Mouse (Mus musculus) heart, postnatal 14 days (tissue): ENCODE data around the gene Gstp1. TPM values are rescaled to one million over a fixed set of nuclear protein-coding genes. Genes with fewer than 3 reads are reported as not detected.
"Not testable (repeated sequence)": the region's sequence is repeated elsewhere in the genome, so short reads cannot be mapped to it uniquely, and the experiment has no call there.

Source experiments
- DNase-seq, 2 experiments: peaks; one replicate each; pipeline ENCODE4 v3.0.0; 2021 to 2022
- intact Hi-C: fragments of 180-260 bp; cut with DNase I; formaldehyde crosslinking; loops from one replicate; pipeline ENCODE4 v1.15.1; 2025
- total RNA-seq, 2 experiments: library from RNA; stranded (reverse); gene quantifications; 2 replicates each; pipeline ENCODE4 v1.2.3; 2021

Gene Gstp1
- total RNA-seq, 2 experiments from 2014 or later: 257 to 271 TPM

DNA sequence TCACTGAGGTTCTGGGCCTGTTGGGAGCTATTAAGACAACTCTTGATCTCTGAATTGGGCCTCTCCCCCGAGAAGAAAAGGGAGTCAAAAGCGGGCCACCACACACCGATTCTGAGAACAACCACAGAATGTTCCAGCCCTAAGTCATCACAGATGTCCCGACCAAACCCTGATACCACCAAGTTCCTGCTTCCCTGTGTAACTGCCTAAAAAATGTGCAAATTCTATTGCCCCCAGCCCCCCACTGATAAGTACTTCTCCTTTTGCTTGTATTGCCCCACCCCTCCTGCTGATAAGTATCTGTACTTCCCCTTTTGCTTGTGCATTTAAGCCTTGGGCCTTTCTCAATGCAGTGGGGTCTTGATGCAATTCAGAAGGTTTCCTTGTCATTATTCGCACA, 6.3 kb upstream of the Gstp1 start:
- DNase-seq, intact Hi-C loops: not testable (repeated sequence)

DNA sequence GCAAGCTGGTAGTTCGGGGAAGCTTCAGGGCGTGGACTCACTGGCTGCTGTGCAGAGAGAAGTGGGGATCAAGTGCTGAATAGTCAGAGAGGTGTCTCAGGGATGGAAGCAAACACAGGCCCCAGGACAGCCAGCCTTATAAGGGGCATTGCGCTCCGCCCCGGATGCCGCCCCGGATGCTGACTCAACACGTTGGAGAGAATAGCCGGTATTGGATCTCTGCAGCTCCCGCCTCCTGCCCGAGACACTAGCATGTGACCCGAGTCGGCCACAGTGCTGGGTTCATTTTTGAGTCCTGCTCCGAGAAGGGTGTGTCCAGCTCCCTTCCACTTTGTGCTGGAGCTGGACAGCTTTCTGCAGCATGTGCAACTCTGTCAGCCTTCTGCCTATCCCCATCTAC, 4.3 kb upstream of the Gstp1 start:
- intact Hi-C loops: no loop called here
- DNase-seq: peak; percentile 49 to 54

DNA sequence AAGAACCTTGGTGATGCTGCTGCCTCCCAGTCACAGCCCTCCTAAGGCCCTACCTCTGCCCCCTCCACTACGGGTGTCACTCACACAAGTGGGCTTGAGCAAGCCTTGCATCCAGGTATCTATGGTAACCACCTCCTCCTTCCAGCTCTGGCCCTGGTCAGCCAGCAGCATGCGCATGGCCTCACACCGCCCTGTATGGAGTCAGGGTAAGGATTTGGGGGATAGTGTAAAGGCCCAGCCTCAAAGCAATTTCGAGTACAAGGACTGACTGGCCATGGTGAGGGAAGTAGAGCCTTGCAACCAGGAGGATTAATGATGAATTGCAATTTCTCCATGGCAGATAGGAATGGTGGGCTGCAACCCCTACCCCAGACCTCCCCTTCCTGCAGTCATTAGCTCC, 3.7 kb upstream of the Gstp1 start:
- intact Hi-C loops, DNase-seq: not testable (repeated sequence)

DNA sequence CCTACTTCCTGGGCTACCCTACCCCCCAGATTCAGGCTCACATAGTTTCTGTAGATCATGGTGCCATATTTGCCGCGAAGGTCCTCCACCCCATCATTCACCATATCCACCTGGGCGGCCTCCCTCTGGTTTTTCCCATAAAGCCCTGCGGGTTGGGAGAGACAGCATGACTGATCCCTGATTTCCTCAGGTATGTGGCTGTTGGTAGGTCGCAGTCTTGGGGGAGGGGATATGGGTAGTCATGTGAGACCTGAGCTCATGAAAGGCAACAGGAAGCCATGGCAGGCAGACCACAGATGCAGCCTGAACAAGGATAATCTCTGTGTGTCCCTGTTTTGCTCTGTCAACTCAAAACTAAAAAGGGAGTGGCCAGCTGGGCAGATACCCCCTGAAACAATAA, 3.2 kb upstream of the Gstp1 start:
- intact Hi-C loops, DNase-seq: not testable (repeated sequence)

DNA sequence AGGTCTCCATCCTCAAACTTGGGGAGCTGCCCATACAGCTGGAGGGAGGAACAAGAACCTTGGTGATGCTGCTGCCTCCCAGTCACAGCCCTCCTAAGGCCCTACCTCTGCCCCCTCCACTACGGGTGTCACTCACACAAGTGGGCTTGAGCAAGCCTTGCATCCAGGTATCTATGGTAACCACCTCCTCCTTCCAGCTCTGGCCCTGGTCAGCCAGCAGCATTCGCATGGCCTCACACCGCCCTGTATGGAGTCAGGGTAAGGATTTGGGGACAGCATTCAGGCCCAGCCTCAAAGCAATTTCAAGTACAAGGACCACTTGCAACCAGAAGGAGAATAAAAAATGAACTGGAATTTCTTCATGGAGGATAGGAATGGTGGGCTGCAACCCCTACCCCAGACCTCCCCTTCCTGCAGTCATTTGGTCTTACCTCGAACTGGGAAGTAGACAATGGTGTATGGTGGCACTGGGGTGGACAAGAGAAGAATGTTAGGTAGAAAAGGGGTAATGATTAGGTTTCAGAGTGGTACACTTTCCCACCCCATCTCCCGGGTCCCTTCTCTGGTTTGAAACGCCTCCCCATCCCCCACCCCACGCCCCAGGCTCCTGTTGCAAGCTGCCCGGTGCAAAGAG, 514 bp downstream of the Gstp1 start:
- intact Hi-C loops, DNase-seq: not testable (repeated sequence)

DNA sequence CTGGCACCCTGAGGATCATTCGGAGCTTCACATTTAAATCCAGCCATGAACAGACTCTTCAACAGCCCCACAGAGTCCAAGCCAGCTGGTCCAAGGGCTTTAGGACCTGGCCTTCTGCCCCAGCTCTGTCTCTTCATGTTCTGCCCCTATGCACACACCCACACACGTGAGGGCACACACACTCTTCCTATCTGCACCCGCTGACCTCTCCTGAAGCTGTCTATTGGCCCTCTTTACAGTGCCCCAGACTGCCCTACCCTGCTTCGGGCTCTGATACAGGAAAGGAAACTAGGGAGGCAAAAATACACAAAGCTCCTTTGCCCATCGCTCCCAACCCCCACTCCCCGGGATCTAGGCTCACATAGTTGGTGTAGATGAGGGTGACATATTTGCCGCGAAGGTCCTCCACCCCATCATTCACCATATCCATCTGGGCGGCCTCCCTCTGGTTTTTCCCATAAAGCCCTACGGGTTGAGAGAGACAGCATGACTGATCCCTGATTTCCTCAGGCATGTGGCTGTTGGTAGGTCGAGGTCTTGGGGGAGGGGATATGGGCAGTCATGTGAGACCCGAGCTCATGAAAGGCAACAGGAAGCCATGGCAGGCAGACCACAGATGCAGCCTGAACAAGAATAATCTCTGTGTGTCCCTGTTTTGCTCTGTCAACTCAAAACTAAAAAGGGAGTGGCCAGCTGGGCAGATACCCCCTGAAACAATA, 1.3 kb downstream of the Gstp1 start:
- intact Hi-C loops: no loop called here
- DNase-seq: no peak

DNA sequence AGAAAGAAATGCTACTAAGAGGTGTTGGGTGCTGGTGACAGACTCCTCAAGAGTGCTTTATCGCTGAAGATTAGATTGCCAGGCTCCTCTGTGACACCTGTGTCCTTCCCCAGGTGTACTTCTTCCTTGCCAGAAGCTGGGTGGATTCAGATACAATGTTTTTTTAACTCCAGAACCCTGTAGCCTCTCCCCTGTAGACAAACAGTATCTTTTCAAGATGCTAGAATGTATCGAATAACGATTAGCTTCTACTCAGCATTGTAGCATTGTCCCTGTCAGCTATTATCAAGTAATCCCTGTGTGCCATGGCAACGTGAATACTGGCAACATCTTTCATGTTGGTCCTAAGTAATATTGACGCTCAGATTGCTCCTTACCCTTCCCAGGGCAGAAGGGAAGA, 4.0 kb downstream of the Gstp1 start:
- DNase-seq: no peak
- intact Hi-C loops: no loop called here

DNA sequence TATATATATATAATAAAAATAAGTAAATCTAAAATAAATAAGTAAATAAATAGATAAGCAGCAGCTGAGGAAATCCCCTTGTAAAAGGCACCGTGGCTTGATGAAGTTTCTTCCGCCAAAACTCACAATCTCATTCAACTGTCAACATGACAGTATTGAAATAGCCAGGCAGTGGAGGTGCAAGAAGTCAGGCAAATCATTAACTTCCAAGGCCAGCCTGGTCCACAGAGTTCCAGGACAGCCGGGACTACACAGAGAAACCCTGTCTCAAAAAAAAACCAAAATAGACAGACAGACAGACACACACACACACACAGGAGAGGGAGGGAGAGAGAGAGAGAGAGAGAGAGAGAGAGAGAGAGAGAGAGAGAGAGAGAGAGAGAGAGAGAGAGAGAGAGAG, 4.5 kb downstream of the Gstp1 start:
- DNase-seq: no peak
- intact Hi-C loops: no loop called here

DNA sequence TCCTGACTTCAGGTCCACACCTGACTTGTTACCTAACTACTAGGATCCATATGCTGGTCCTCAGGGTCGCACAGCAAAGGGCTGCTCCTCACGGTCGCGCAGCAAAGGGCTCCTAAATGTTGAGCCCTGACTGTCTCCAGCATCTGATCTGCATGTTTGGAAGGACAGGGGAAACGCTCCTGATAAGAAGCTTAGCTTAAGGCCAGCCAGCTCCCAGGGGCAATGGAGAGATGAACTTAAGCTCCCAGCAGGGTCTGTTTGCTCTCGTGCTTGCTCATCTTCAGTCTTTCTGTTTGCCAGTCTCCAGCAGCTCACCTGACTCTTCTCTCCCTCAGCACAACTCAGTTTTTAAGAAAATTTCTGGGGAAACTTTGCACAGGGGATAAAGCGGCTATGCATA, 5.1 kb downstream of the Gstp1 start:
- DNase-seq: no peak
- intact Hi-C loops: no loop called here

DNA sequence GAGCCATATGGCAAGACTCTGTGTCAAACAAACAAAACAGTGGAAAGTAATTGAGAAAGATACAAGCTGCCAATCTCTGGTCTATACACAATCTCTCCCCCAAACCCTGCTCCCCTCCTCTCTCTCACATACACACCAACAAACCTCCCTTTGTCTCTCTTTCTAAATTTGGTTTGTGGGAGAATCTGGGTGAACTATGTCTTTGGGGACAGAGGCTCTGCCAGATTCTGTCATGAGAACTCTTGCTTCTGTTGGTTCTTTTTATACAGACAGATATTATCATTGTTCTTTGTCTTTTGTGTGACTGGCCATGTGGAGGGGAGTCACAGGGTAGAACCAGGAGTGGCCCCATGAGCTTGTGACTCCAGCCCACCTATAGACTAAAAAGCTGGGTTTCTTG, 10.2 kb downstream of the Gstp1 start:
- no peak for DNase-seq
- intact Hi-C loops: no loop called here

DNA sequence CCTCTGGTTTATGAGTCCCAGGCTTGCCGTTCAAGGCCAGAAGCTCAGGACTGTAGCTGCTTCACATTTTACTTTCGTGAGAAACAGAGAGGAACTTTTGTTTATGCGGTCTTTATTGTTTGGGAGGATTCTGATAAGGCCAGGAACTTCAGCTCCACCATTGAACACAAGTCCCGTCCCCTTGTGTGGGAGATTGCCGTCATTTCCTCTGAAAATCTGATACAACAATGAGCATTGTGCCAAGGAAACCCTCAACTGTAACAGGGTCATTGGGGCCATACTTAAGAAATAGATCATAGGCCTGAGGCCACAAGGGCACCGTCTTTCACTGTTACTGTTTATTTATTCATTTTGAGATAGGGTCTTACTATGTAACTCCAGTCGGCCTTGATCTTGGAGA, 14.6 kb downstream of the Gstp1 start:
- intact Hi-C loops: no loop called here
- no peak for DNase-seq

DNA sequence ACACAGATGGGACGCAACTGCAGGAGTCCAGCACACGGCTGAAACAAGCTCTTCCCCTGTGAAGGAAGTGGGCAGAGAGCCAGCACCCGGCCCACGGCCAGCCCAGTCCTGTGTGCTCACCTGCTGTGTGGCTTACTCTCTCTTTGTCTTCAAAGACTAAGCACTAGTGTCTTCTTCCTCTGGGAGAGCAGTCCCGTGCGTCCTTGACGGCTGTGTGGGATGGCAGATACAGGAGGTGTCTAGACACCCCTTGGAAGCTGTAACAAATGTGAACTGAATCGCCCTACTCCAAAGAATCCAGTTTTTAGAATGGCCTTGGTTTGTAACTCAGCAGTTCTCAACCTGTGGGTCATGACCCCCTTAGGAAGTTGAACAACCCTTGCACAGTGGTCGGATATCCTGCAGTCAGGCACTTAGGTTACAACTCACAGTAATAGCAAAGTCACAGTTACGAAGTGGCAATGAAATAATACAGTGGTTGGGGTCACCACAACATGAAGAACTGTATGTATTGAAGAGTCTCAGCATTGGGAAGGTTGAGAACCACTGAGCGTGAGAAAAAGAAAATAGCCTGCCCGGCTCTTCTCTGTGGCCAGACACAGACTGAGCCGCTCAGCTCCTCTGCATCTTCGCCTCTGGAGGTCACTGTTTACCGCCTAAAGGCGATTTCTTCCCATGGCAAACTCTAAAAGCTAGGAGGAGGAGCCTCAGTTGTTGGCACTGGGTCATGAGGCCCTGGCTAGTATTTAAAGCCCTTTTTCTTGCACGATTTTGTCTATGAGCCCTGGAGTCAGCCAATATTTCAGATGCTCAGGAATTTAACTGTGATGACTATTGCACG, 18.8 kb downstream of the Gstp1 start:
- intact Hi-C loops: loop anchor here (1.0 kb wide), 2 partner anchors 29 to 209 kb away; no protein-coding TSS in a partner anchor
- peak; percentile 82 to 89 for DNase-seq

DNA sequence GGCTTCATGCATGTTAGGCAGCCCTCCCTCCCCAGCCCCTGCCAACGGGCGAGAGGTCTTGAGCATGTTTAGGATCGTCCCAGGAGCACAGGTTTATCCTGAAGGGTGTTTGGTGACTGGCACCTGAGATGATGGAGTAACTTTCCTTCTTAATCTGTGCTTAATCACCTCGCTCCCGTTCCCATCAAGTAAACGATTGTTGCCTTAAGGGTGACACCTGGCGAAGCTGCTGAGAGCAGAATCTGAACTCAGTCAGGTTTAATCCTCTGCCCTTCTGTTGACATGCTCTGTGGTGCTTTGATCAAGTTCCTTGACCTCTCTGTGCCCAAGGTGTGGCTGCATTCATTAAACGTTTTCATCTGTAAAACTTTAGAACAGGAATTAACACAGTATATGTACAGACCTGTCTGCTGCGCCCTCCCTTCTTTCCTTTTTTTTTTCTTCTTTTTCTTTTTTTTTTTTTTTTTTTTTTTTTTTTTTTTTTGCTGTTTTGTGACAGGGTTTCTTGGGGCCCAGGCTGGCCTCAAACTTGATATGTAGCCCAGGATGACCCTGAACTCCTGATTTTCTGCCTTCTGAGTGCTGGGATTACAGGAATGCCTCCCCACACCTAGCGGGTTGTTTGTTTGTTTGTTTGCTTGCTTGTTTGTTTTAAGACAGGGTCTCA, 19.7 kb downstream of the Gstp1 start:
- intact Hi-C loops: no loop called here
- no peak for DNase-seq

DNA sequence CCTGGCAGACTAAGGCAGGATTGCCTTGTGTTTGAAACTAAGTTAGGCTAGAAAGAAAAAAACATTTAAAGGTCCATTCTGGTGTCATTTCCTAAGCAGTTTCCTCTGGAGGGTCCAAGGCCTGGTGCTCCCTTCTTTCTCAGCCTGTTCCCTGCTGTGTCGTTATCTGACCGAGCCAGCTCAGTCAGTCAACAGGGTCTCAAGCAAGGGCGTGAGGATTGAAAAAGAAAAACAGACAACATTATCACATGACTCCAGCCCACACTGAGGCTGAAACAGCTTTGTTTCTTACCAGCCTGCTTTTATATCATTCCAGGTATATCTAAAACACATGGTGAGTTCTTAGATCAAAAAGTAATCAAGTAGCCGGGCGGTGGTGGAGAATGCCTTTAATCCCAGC, 22.1 kb downstream of the Gstp1 start:
- intact Hi-C loops: no loop called here
- no peak for DNase-seq

DNA sequence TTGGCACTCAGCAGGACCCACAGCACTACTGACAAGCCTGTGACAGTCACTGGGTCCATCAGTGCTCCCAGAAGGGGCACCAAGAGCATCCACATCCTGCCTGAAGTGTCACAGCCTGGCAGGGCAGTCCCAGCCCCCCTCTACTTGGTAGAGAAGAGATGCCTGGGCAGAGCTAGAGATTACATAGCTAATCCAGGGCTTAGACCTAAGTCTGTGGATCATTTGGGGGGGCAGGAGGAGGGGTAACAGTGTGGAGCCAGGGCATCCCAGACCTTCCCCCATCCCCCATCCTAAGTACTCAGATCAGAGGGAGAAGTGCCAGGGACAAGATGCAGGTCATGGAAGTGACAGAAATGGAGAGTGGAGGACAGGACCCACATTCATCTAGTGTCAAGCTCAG, 23.0 kb downstream of the Gstp1 start:
- intact Hi-C loops: no loop called here
- no peak for DNase-seq

DNA sequence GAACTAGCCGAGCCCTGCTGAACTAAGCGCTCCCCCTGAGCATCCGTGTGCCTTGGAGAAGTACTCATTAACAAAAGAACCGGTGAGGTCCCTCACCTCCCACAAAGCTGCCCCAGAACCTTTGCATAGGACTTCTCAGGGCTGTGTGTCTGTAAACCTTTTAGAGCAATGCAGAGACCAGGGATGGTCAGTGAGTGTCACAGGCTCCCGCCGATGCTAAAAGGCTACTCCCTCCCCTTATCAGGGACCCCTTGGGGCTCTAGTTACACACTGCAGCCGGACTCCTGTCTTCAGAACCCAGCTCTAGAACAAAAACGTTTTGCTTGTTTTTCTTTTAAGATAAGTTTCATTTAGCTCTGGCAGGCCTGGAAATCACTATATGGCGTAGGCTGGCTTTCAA, 24.7 kb downstream of the Gstp1 start:
- intact Hi-C loops: loop anchor here (2.0 kb wide), 1 partner anchor 66 kb away; no protein-coding TSS in a partner anchor
- no peak for DNase-seq

DNA sequence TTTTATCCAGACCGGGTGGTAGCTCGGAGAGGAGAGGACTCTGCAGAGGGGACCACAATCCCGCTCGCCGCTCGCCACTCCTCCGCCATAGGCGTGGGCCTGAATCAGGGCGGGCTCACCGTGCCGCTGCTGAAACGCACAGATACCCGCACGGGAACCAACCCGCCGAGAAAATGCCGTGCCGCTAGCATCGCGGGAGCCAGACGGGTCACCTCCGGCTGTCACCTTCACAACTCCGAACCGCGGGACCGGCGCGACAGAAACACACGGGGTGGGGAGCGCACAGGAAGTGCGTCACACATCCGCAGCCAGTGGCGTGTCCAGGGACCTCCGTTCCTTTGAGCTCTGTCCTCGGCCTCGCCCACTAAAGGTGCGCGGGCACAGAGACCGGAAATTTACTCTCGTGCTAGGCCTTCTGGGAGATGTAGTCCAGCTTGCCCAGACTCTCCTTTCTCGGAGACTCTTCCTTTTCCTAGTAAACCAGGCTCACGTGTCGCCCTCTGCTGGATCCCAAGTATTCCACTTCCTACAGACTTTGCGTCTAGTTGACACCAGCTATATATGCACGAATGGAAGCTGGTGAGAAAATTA, 25.3 kb downstream of the Gstp1 start, which contains the start of gene Ndufv1:
TSS of gene Ndufv1 (minus strand) at position 375 of the 591 bp plus-strand sequence.
- intact Hi-C loops: loop anchor here (2.0 kb wide), 1 partner anchor 66 kb away; no protein-coding TSS in a partner anchor
- DNase-seq: peak; percentile 92 to 96

DNA sequence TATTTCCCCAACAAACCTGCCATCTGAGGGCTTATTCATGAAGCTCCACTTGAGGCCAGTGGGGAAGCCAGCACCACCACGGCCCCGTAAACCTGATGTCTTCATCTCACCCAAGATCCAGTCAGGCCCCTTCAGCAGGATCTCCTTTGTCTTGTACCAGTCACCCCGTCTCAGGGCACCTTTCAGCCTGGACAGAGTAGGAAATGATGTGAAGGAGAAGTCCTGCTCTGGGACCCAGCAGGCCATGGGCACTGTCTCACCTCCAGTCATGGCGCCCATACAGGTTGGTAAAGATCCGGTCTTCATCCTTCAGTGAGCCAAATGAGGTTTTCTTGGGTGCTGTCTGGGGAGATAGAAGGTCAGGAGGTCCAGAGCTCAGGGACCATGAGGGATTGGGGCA, 26.7 kb downstream of the Gstp1 start:
- intact Hi-C loops: no loop called here
- DNase-seq: no peak

DNA sequence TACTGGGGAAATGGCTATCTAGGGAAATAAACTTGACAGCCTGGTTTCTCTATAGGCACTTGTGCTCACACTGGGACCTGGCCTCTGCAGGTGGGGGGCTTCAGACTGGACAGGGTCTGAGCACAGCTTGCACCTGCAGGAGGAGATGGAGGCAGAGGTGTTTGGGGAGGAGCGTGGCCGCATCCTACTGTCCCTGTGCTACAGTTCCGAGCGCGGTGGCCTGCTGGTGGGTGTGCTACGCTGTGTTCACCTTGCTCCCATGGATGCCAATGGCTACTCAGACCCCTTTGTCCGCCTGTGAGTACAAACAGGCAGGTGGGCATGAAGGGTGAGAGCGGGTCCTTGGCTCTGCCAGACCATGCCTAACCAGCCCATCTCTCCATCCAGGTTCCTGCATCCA, 31.8 kb downstream of the Gstp1 start:
- intact Hi-C loops: no loop called here
- no peak for DNase-seq

DNA sequence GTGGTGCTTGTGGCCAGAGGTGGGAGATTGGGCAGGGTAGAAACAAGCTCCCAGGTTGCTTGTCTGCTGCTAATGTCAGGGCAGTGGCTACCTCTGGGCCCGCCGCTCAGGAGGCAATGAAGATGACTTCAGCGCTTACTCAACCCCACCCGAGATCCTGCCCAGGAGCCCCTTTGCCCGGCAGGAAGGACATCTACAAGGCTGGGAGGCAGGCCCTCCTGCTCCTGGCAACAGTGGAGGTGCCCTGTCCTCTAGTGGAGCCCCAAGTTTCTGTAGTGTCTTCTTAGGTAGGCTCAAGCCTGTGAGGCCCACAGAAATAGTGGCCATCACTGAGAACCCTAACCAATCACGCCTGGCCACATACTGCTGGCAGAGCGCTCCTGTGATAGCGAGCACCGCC, 32.7 kb downstream of the Gstp1 start:
- DNase-seq: no peak
- intact Hi-C loops: no loop called here
